Mouse (Mus musculus): ENCODE results near the gene Itgb4. TPM values are rescaled to one million over a fixed set of nuclear protein-coding genes. Genes with fewer than 3 reads are reported as not detected.

Gene Itgb4
- total and polyA plus RNA-seq, 3 experiments, result 0.69 to 0.85 TPM; not detected in 1

- TF ChIP-seq GATA1 (IDR thresholded peaks at IDR 0.05; ENCODE audit: low read depth, low read length) (no peak), POLR2AphosphoS5 (IDR thresholded peaks at IDR 0.05; ENCODE audit: borderline replicate concordance, low read depth, low read length) (no peak)
Measured at GRCm38 (mm10) chr11:115999538-116000143, 25.1 kb downstream of the Itgb4 start (continued).

GRCm38 (mm10) chr11:116000607-116001006, 26.1 kb downstream of the Itgb4 start:
- H3K9me3 ChIP-seq (replicated peaks; ENCODE audit: insufficient read depth, low read length), result no peaks in the 10 kb centered on the region
- no peaks in the 10 kb centered on the region for H3K27me3 ChIP-seq (ENCODE audit: control insufficient read depth in 1 of 2, insufficient read depth in 2 of 2, low read length in 2 of 2)

GRCm38 (mm10) chr11:116001725-116002124, 27.2 kb downstream of the Itgb4 start:
- no peak overlapping the region for H3K4me3 ChIP-seq (ENCODE audit: control insufficient read depth in 1 of 2, insufficient read depth in 1 of 2, low read depth in 2 of 2, low read length in 2 of 2)
- H3K27me3 ChIP-seq (ENCODE audit: control insufficient read depth in 1 of 2, insufficient read depth in 2 of 2, low read length in 2 of 2), result no peaks in the 10 kb centered on the region
- no peak overlapping the region for H3K27ac ChIP-seq (ENCODE audit: control insufficient read depth, low read depth, low read length)
- H3K79me2 ChIP-seq (ENCODE audit: control insufficient read depth, insufficient read depth, low read length, poor library complexity), result no peaks in the 10 kb centered on the region; the same call in 1 of the 2 replicates
- H3K9me3 ChIP-seq (replicated peaks; ENCODE audit: insufficient read depth, low read length), result no peaks in the 10 kb centered on the region
- no peak for TF ChIP-seq BHLHE40 (IDR thresholded peaks at IDR 0.05; ENCODE audit: borderline replicate concordance, low read depth, low read length)
- no peak for TF ChIP-seq USF2 (IDR thresholded peaks at IDR 0.05; ENCODE audit: borderline replicate concordance in 1 of 2, insufficient read depth in 1 of 2, low read depth in 1 of 2, low read length in 2 of 2)
- peaks cover 0 to 11% of the 10 kb centered on the region in 2 experiments; a peak in 2 of 4 replicates for H3K36me3 ChIP-seq (ENCODE audit: control insufficient read depth in 1 of 2, insufficient read depth in 2 of 2, low read length in 2 of 2)
- DNase-seq (ENCODE audit: low read depth, low spot score), result no peak
- H3K9ac ChIP-seq (ENCODE audit: control insufficient read depth, low read depth, low read length, poor library complexity, severe bottlenecking), result no peak overlapping the region
- peaks cover 6 to 23% of the 10 kb centered on the region in 2 experiments for H3K4me1 ChIP-seq (ENCODE audit: control insufficient read depth in 1 of 2, insufficient read depth in 2 of 2, low read length in 2 of 2)

More at GRCm38 (mm10) chr11:116000607-116001006, 26.1 kb downstream of the Itgb4 start:
- no peak for TF ChIP-seq MEF2A (IDR thresholded peaks at IDR 0.05; ENCODE audit: extremely low read depth, insufficient replicate concordance, low read depth, low read length, poor library complexity, severe bottlenecking)
- no peak for TF ChIP-seq POLR2AphosphoS5 (IDR thresholded peaks at IDR 0.05; ENCODE audit: borderline replicate concordance, low read depth, low read length)
- TF ChIP-seq MAZ (IDR thresholded peaks at IDR 0.05; ENCODE audit: low read depth, low read length), result no peak
- no peak for TF ChIP-seq RCOR1 (IDR thresholded peaks at IDR 0.05; ENCODE audit: low read depth, low read length)
- no peak for TF ChIP-seq RAD21 (IDR thresholded peaks at IDR 0.05; ENCODE audit: low read depth, low read length)
- no peak for TF ChIP-seq JUND (IDR thresholded peaks at IDR 0.05; ENCODE audit: low read depth, low read length)
- TF ChIP-seq USF2 (IDR thresholded peaks at IDR 0.05; ENCODE audit: borderline replicate concordance in 1 of 2, insufficient read depth in 1 of 2, low read depth in 1 of 2, low read length in 2 of 2), result no peak
- no peak for TF ChIP-seq MYB (IDR thresholded peaks at IDR 0.05; ENCODE audit: low read depth, low read length)
- TF ChIP-seq MAX (IDR thresholded peaks at IDR 0.05; ENCODE audit: low read length), result no peak
- TF ChIP-seq ZKSCAN1 (IDR thresholded peaks at IDR 0.05; ENCODE audit: low read depth, low read length), result no peak
- no peak for TF ChIP-seq HCFC1 (IDR thresholded peaks at IDR 0.05; ENCODE audit: low read depth, low read length)
- TF ChIP-seq ELF1 (IDR thresholded peaks at IDR 0.05; ENCODE audit: low read depth, low read length), result no peak
- no peak for TF ChIP-seq BHLHE40 (IDR thresholded peaks at IDR 0.05; ENCODE audit: borderline replicate concordance, low read depth, low read length)
- TF ChIP-seq TAL1 (IDR thresholded peaks at IDR 0.05; ENCODE audit: low read length), result no peak
- TF ChIP-seq POLR2AphosphoS2 (IDR thresholded peaks at IDR 0.05; ENCODE audit: low read length), result no peak
- TF ChIP-seq SIN3A (IDR thresholded peaks at IDR 0.05; ENCODE audit: low read length), result no peak
- no peak for TF ChIP-seq MAFK (IDR thresholded peaks at IDR 0.05; ENCODE audit: borderline replicate concordance, low read depth, low read length)
- TF ChIP-seq ETS1 (IDR thresholded peaks at IDR 0.05; ENCODE audit: low read depth, low read length), result no peak
- DNase-seq (ENCODE audit: low read depth, low spot score), result no peak
- Histone ChIP-seq H3K4me3 (ENCODE audit: control insufficient read depth in 1 of 2, insufficient read depth in 1 of 2, low read depth in 2 of 2, low read length in 2 of 2) (no peak overlapping the region), H3K4me1 (ENCODE audit: control insufficient read depth in 1 of 2, insufficient read depth in 2 of 2, low read length in 2 of 2) (peaks cover 6 to 17% of the 10 kb centered on the region in 2 experiments), H3K36me3 (ENCODE audit: control insufficient read depth in 1 of 2, insufficient read depth in 2 of 2, low read length in 2 of 2) (peaks cover 0 to 8% of the 10 kb centered on the region in 2 experiments; a peak in 2 of 4 replicates), H3K27ac (ENCODE audit: control insufficient read depth, low read depth, low read length) (no peak overlapping the region), H3K9ac (ENCODE audit: control insufficient read depth, low read depth, low read length, poor library complexity, severe bottlenecking) (no peak overlapping the region), H3K79me2 (ENCODE audit: control insufficient read depth, insufficient read depth, low read length, poor library complexity) (no peaks in the 10 kb centered on the region; the same call in 1 of the 2 replicates)

Measured in MEL (cell line).